Mouse (Mus musculus): ENCODE measurements at regions not wholly inside any gene's neighbourhood (a gene's known extent, or its start where the extent isn't known, plus 50 kb on each side); places are given as distances from the start of the nearest gene placed in this dataset.

DNA sequence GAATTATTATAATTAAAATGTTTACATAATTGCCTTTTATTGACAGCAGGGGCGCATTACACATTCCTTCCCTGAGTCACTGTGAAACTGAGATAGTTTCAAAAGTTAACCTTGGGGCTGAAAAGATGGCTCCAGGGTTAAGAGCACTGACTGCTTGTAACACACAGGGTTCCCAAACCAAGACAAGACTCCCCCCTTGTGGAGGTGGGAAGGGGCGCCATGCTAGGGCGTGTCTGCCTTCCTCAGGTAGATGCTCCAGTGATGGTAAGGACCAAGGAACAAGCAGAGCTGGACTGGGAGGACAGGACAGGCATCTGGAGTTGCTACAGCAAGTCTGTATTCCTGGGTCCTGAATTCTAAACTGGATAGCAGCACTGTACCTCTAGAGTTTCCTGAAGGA is 351.9 kb downstream of the Tbc1d22a start:
- Histone ChIP-seq H3K4me1 (no peaks in the 10 kb centered on the region), H3K9me3 (no peaks in the 10 kb centered on the region), H3K4me3 (no peak overlapping the region), H3K27ac (replicated peaks) (no peak overlapping the region), H3K27me3 (replicated peaks; ENCODE audit: low read depth, poor library complexity, severe bottlenecking) (no peaks in the 10 kb centered on the region), H3K36me3 (replicated peaks) (no peaks in the 10 kb centered on the region)
- WGBS, result 72% methylated on average over 3 of the region's 3 CpGs
- peak; percentile 30 for DNase-seq (ENCODE audit: low spot score)

- Histone ChIP-seq H3K4me3 (no peak overlapping the region), H3K4me1 (peaks cover 10% of the 10 kb centered on the region), H3K27ac (replicated peaks) (no peak overlapping the region), H3K27me3 (replicated peaks; ENCODE audit: low read depth, poor library complexity, severe bottlenecking) (0 out of 2 replicates have a peak, but pooled peaks cover 10% of the 10 kb centered on the region), H3K9me3 (no peaks in the 10 kb centered on the region), H3K36me3 (replicated peaks) (no peaks in the 10 kb centered on the region)
- WGBS, result 19% methylated on average over 5 of the region's 5 CpGs
- peak; percentile 11 for DNase-seq (ENCODE audit: low spot score)
These were observed 360.1 kb downstream of the Tbc1d22a start for GRCm38 (mm10) chr15:86574311-86574710.

- H3K9me3 ChIP-seq, result no peaks in the 10 kb centered on the region
- H3K27ac ChIP-seq (replicated peaks), result no peak overlapping the region
- H3K36me3 ChIP-seq (replicated peaks), result no peaks in the 10 kb centered on the region
- H3K4me3 ChIP-seq, result no peak overlapping the region
- no peak for DNase-seq (ENCODE audit: low spot score)
- H3K27me3 ChIP-seq (replicated peaks; ENCODE audit: low read depth, poor library complexity, severe bottlenecking), result 0 out of 2 replicates have a peak, but pooled peaks cover 10% of the 10 kb centered on the region
- 80% methylated on average over 5 of the region's 5 CpGs for WGBS
- peaks cover 10% of the 10 kb centered on the region for H3K4me1 ChIP-seq
These were observed 362.4 kb downstream of the Tbc1d22a start for GRCm38 (mm10) chr15:86576666-86577065.

DNA sequence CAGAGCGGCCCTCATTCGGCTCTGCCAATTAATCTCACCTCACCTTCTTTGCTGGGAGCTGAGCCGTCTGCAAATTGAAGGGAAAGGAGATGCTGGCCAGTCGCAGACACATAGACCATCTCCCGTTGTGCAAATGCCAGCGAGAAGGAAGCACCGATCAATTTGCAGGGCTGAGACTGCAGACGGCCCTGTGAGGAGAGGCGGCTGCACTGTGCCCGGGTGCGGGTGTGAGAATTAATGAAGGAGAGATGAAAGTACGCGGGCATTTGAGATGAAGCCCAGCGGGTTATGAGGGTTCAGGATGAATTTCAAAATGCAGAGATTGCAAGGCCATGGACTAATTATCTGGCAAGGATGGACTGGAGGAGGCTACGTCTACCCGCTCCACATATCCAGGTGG is 364.4 kb downstream of the Tbc1d22a start:
- WGBS, result 90% methylated on average over 16 of the region's 16 CpGs
- no peak for DNase-seq (ENCODE audit: low spot score)
- peaks cover 10% of the 10 kb centered on the region for H3K4me1 ChIP-seq
- no peaks in the 10 kb centered on the region for H3K36me3 ChIP-seq (replicated peaks)
- 0 out of 2 replicates have a peak, but pooled peaks cover 10% of the 10 kb centered on the region for H3K27me3 ChIP-seq (replicated peaks; ENCODE audit: low read depth, poor library complexity, severe bottlenecking)
- no peak overlapping the region for H3K27ac ChIP-seq (replicated peaks)
- H3K9me3 ChIP-seq, result no peaks in the 10 kb centered on the region
- no peak overlapping the region for H3K4me3 ChIP-seq

DNA sequence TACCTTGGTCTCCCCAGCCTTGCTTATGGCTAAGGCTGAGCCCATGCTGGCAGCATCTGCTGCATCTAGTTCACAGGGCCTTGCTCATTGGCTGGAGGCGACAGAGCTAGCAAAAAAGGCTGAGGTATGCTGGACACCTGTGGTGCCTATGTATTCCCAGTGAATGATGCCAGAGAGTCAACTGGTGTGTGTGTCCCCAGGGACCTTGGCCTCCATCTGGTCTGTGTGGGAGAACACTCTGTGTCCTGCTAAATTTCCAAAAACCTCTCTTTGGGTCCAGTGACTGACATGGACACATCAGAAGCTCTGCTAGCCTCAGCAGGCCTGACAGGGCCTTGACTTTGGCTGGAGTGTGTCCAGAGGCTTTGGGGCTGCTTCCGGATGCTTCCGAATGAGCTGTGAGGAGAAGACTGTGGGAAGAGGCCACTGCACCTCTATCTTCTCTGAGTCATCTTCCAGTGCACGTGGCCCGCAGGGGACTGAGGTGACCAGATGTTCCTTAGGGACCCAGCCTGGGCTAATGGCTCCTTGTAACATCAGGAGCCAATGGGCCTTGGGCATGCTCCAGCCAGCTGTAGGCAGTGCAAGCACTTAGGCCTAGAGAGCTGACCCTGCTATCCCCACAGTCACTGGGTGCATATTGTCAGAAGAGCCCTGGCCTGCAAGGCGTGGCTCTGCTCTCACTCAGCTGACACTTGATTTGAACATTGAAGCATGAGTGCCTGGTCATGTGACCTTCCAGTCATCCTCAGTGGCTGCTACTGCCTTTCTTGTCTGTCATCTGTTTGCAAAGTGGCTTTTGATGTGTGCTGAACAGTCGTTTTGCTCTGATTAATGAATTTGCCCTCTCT is 368.2 kb downstream of the Tbc1d22a start:
- H3K9me3 ChIP-seq, result no peaks in the 10 kb centered on the region
- no peak for DNase-seq (ENCODE audit: low spot score)
- H3K4me1 ChIP-seq, result 0 out of 2 replicates have a peak, but pooled peaks cover 4% of the 10 kb centered on the region
- WGBS, result 83% methylated on average over 7 of the region's 7 CpGs
- 0 out of 2 replicates have a peak, but pooled peaks cover 6% of the 10 kb centered on the region for H3K27me3 ChIP-seq (replicated peaks; ENCODE audit: low read depth, poor library complexity, severe bottlenecking)
- H3K27ac ChIP-seq (replicated peaks), result no peak overlapping the region
- H3K36me3 ChIP-seq (replicated peaks), result no peaks in the 10 kb centered on the region
- H3K4me3 ChIP-seq, result no peak overlapping the region

- 75% methylated on average over 4 of the region's 4 CpGs for WGBS
- Histone ChIP-seq H3K27ac (replicated peaks) (no peak overlapping the region), H3K27me3 (replicated peaks; ENCODE audit: low read depth, poor library complexity, severe bottlenecking) (no peaks in the 10 kb centered on the region), H3K4me3 (no peak overlapping the region), H3K9me3 (no peaks in the 10 kb centered on the region), H3K36me3 (replicated peaks) (no peaks in the 10 kb centered on the region), H3K4me1 (peaks cover 12% of the 10 kb centered on the region; the same call in 1 of the 2 replicates)
- DNase-seq (ENCODE audit: low spot score), result no peak
These were observed 371.5 kb downstream of the Tbc1d22a start for GRCm38 (mm10) chr15:86585716-86586115.

DNA sequence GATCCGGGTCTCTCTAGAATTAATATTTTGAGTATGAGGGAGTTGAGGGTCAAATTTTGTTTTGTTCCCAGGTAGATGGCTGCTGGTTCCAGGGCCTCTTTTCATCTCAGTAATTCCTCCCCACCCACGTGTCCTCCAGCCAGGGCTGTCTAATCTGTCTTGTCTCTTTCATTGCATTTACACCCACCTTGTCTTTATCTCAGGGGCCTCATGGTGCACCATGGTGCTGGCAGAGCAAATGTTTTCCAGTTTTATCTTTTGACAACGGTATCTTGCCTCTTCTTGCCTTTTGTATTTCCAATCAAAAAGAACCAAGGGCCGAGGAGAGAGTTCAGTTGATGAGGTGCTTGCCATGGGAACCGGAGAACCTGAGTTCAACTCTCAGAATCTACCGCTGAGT is 372.9 kb downstream of the Tbc1d22a start:
- Histone ChIP-seq H3K27ac (replicated peaks) (no peak overlapping the region), H3K27me3 (replicated peaks; ENCODE audit: low read depth, poor library complexity, severe bottlenecking) (no peaks in the 10 kb centered on the region), H3K4me1 (peaks cover 12% of the 10 kb centered on the region; the same call in 1 of the 2 replicates), H3K36me3 (replicated peaks) (no peaks in the 10 kb centered on the region), H3K4me3 (no peak overlapping the region), H3K9me3 (no peaks in the 10 kb centered on the region)
- WGBS, result 83% methylated on average over 6 of the region's 6 CpGs
- no peak for DNase-seq (ENCODE audit: low spot score)

GRCm38 (mm10) chr15:86590033-86590432 is 375.8 kb downstream of the Tbc1d22a start:
- Histone ChIP-seq H3K4me3 (no peak overlapping the region), H3K27ac (replicated peaks) (no peak overlapping the region), H3K27me3 (replicated peaks; ENCODE audit: low read depth, poor library complexity, severe bottlenecking) (no peaks in the 10 kb centered on the region), H3K4me1 (peaks cover 12% of the 10 kb centered on the region; the same call in 1 of the 2 replicates), H3K9me3 (no peaks in the 10 kb centered on the region), H3K36me3 (replicated peaks) (no peaks in the 10 kb centered on the region)
- WGBS, result 72% methylated on average over 7 of the region's 7 CpGs
- DNase-seq (ENCODE audit: low spot score), result no peak

DNA sequence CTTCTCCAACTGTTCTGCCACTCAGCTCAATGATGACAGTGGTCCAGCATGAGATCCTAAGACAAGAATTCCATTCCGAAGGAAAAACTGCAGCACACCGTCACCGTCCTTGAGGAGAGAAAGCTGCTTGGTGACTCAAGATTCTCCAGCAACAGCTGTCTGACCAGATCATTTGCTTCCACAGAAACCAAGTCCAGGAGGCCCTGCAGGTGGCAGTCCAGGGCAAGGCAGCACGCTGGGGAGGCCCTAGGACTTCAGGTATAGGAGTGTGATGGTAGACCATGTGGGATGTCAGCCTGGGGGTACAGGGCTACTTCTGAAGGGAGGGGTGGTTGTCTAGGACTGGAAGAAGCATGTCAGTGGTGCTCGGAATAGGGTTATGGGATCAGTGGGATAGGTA is 376.6 kb downstream of the Tbc1d22a start:
- Histone ChIP-seq H3K4me1 (peaks cover 10% of the 10 kb centered on the region; the same call in 1 of the 2 replicates), H3K27ac (replicated peaks) (no peak overlapping the region), H3K9me3 (no peaks in the 10 kb centered on the region), H3K27me3 (replicated peaks; ENCODE audit: low read depth, poor library complexity, severe bottlenecking) (no peaks in the 10 kb centered on the region), H3K4me3 (no peak overlapping the region), H3K36me3 (replicated peaks) (no peaks in the 10 kb centered on the region)
- WGBS, result 74% methylated on average over 5 of the region's 5 CpGs
- DNase-seq (ENCODE audit: low spot score), result no peak

DNA sequence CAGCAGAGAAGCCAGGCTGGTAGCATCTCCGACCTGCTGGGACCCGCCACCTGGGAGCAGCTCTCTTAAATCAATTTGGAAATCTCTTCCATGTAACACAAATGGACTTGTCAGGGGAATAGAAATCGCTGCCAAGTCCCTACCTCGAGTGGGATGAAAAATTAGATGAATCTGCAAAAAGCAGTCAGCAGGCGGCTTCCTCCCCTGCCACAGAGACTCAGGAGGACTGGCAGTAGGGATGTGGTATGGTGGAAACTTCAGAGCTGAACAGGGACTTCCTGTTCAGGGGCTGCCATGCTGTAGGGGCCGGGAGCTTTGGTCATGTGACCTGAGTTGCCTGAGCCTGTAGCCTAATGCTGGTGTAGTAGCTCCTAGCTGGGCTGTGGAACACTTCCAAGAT is 379.1 kb downstream of the Tbc1d22a start:
- H3K27me3 ChIP-seq (replicated peaks; ENCODE audit: low read depth, poor library complexity, severe bottlenecking), result no peaks in the 10 kb centered on the region
- DNase-seq (ENCODE audit: low spot score), result no peak
- WGBS, result 74% methylated on average over 6 of the region's 6 CpGs
- no peak overlapping the region for H3K4me3 ChIP-seq
- no peak overlapping the region for H3K27ac ChIP-seq (replicated peaks)
- no peaks in the 10 kb centered on the region for H3K9me3 ChIP-seq
- H3K4me1 ChIP-seq, result peaks cover 8% of the 10 kb centered on the region; the same call in 1 of the 2 replicates
- H3K36me3 ChIP-seq (replicated peaks), result no peaks in the 10 kb centered on the region

GRCm38 (mm10) chr15:86606411-86606810 is 392.2 kb downstream of the Tbc1d22a start:
- DNase-seq (ENCODE audit: low spot score), result no peak
- Histone ChIP-seq H3K36me3 (replicated peaks) (no peaks in the 10 kb centered on the region), H3K27me3 (replicated peaks; ENCODE audit: low read depth, poor library complexity, severe bottlenecking) (no peaks in the 10 kb centered on the region), H3K4me1 (0 out of 2 replicates have a peak, but pooled peaks cover 6% of the 10 kb centered on the region), H3K9me3 (no peaks in the 10 kb centered on the region), H3K27ac (replicated peaks) (no peak overlapping the region), H3K4me3 (no peak overlapping the region)

GRCm38 (mm10) chr15:86609692-86610091 is 395.4 kb downstream of the Tbc1d22a start:
- 78% methylated on average over 6 of the region's 6 CpGs for WGBS
- Histone ChIP-seq H3K9me3 (no peaks in the 10 kb centered on the region), H3K27ac (replicated peaks) (no peak overlapping the region), H3K27me3 (replicated peaks; ENCODE audit: low read depth, poor library complexity, severe bottlenecking) (no peaks in the 10 kb centered on the region), H3K4me3 (no peak overlapping the region), H3K4me1 (0 out of 2 replicates have a peak, but pooled peaks cover 6% of the 10 kb centered on the region), H3K36me3 (replicated peaks) (no peaks in the 10 kb centered on the region)
- DNase-seq (ENCODE audit: low spot score), result no peak

GRCm38 (mm10) chr15:86631376-86631775 is 417.1 kb downstream of the Tbc1d22a start:
- Histone ChIP-seq H3K36me3 (replicated peaks) (no peaks in the 10 kb centered on the region), H3K27me3 (replicated peaks; ENCODE audit: low read depth, poor library complexity, severe bottlenecking) (no peaks in the 10 kb centered on the region), H3K4me1 (no peaks in the 10 kb centered on the region), H3K4me3 (no peak overlapping the region), H3K27ac (replicated peaks) (no peak overlapping the region), H3K9me3 (no peaks in the 10 kb centered on the region)
- WGBS, result 81% methylated on average over 5 of the region's 5 CpGs
- DNase-seq (ENCODE audit: low spot score), result no peak

All from embryonic facial prominence, embryonic 10.5 days (tissue).